Mouse (Mus musculus) CH12.LX (cell line): ENCODE results near the gene Mamstr. TPM values are rescaled to one million over a fixed set of nuclear protein-coding genes. Genes with fewer than 3 reads are reported as not detected.

Experiments
- DNase-seq: peaks from one replicate; pipeline ENCODE4 v3.0.0-alpha.2; 2013; ENCODE audit errors: extremely low read depth
- H3K27ac ChIP-seq: 2 replicates; pipeline ENCODE4 v1.5.1; 2012; ENCODE audit warnings: low read depth, mild to moderate bottlenecking, control low read depth, moderate library complexity; ENCODE audit not compliant: insufficient read depth
- H3K27me3 ChIP-seq: replicated peaks from 2 replicates; pipeline ENCODE3; 2012; ENCODE audit warnings: inconsistent platforms
- H3K36me3 ChIP-seq, 2 experiments: replicated peaks in 1 of 2; 2 replicates each; pipeline versions ENCODE3 to v1.6.1; 2012; ENCODE audit warnings: inconsistent platforms in 1 of 2, low read length in 1 of 2, mild to moderate bottlenecking in 1 of 2, mixed read lengths in 1 of 2, moderate library complexity in 1 of 2; ENCODE audit not compliant: control insufficient read depth in 1 of 2, insufficient read depth in 1 of 2
- H3K4me1 ChIP-seq, 2 experiments: 2 replicates each; pipeline ENCODE4 v1.6.1; 2012; ENCODE audit warnings: inconsistent platforms in 1 of 2, moderate library complexity in 1 of 2; ENCODE audit not compliant: insufficient read depth in 2 of 2, control insufficient read depth in 1 of 2
- H3K4me2 ChIP-seq: 2 replicates; pipeline ENCODE4 v1.6.1; 2012; ENCODE audit warnings: low read depth, mild to moderate bottlenecking, control low read depth; ENCODE audit not compliant: poor library complexity, insufficient read depth, severe bottlenecking
- H3K4me3 ChIP-seq, 3 experiments: fragments of 150-350 bp in 1 of 3; sonication (generic) in 1 of 3; replicated peaks in 1 of 3; 2 replicates each; pipeline versions ENCODE3 to v1.5.1; 2011 to 2012; ENCODE audit warnings: low read depth in 2 of 3, low read length in 2 of 3, mild to moderate bottlenecking in 2 of 3, moderate library complexity in 2 of 3, control low read depth in 1 of 3, improper control_type of control experiment in 1 of 3, inconsistent platforms in 1 of 3, mixed read lengths in 1 of 3; ENCODE audit not compliant: poor library complexity in 1 of 3
- H3K79me2 ChIP-seq: replicated peaks from 2 replicates; pipeline ENCODE4 v1.6.1; 2012; ENCODE audit warnings: mild to moderate bottlenecking, moderate library complexity; ENCODE audit not compliant: control insufficient read depth, poor library complexity, insufficient read depth, severe bottlenecking; ENCODE audit errors: extremely low read depth
- H3K9ac ChIP-seq: 2 replicates; pipeline ENCODE4 v1.6.1; 2012; ENCODE audit warnings: low read depth, mild to moderate bottlenecking, control low read depth, moderate library complexity; ENCODE audit not compliant: insufficient read depth
- H3K9me3 ChIP-seq: replicated peaks from 2 replicates; pipeline ENCODE3; 2012; ENCODE audit warnings: low read length, inconsistent platforms, mixed read lengths
- BHLHE40 ChIP-seq: IDR thresholded peaks from 2 replicates; pipeline ENCODE4 v1.6.1; 2011; ENCODE audit warnings: mild to moderate bottlenecking, low read depth, low read length, improper control_type of control experiment
- CHD1 ChIP-seq: IDR thresholded peaks from 2 replicates; pipeline ENCODE4 v1.6.1; 2012; ENCODE audit warnings: low read depth, low read length, improper control_type of control experiment, inconsistent platforms
- CTCF ChIP-seq, 2 experiments: IDR thresholded peaks in 1 of 2; conservative IDR thresholded peaks in 1 of 2; 2 replicates each; pipeline ENCODE4 v1.5.1; 2011 to 2012; ENCODE audit warnings: low read depth in 2 of 2, low read length in 2 of 2, improper control_type of control experiment in 1 of 2, inconsistent platforms in 1 of 2, mild to moderate bottlenecking in 1 of 2, moderate library complexity in 1 of 2
- ELF1 ChIP-seq: IDR thresholded peaks from 2 replicates; pipeline ENCODE4 v1.6.1; 2014; ENCODE audit warnings: low read depth, mild to moderate bottlenecking, inconsistent platforms, low read length, improper control_type of control experiment
- EP300 ChIP-seq: IDR thresholded peaks from 2 replicates; pipeline ENCODE4 v1.6.1; 2011; ENCODE audit warnings: low read length, improper control_type of control experiment
- ETS1 ChIP-seq: conservative IDR thresholded peaks from 2 replicates; pipeline ENCODE4 v1.6.1; 2012; ENCODE audit warnings: low read depth, mild to moderate bottlenecking, inconsistent platforms, low read length, improper control_type of control experiment, moderate library complexity
- GABPA ChIP-seq: IDR thresholded peaks from 2 replicates; pipeline ENCODE4 v1.6.1; 2012; ENCODE audit warnings: low read depth, low read length, improper control_type of control experiment, inconsistent platforms; ENCODE audit not compliant: insufficient replicate concordance
- HCFC1 ChIP-seq: IDR thresholded peaks from 2 replicates; pipeline ENCODE4 v1.6.1; 2012; ENCODE audit warnings: low read depth, mild to moderate bottlenecking, inconsistent platforms, low read length, improper control_type of control experiment
- IRF4 ChIP-seq: IDR thresholded peaks from 2 replicates; pipeline ENCODE4 v1.6.1; 2014; ENCODE audit warnings: low read depth, mild to moderate bottlenecking, inconsistent platforms, low read length, improper control_type of control experiment
- JUN ChIP-seq: IDR thresholded peaks from 2 replicates; pipeline ENCODE4 v1.6.1; 2011; ENCODE audit warnings: low read depth, mild to moderate bottlenecking, low read length, improper control_type of control experiment, moderate library complexity; ENCODE audit not compliant: insufficient read depth
- JUND ChIP-seq: conservative IDR thresholded peaks from 2 replicates; pipeline ENCODE4 v1.6.1; 2011; ENCODE audit warnings: low read depth, low read length, improper control_type of control experiment
- MAX ChIP-seq: IDR thresholded peaks from 2 replicates; pipeline ENCODE4 v1.6.1; 2011; ENCODE audit warnings: low read length, improper control_type of control experiment
- MAZ ChIP-seq: IDR thresholded peaks from 2 replicates; pipeline ENCODE4 v1.6.1; 2012; ENCODE audit warnings: low read depth, mild to moderate bottlenecking, inconsistent platforms, low read length, improper control_type of control experiment, moderate library complexity
- MEF2A ChIP-seq: IDR thresholded peaks from 2 replicates; pipeline ENCODE4 v1.6.1; 2014; ENCODE audit warnings: low read depth, mild to moderate bottlenecking, inconsistent platforms, low read length, improper control_type of control experiment, borderline replicate concordance
- MYC ChIP-seq: IDR thresholded peaks from 2 replicates; pipeline ENCODE4 v1.6.1; 2011; ENCODE audit warnings: low read depth, mild to moderate bottlenecking, improper control_type of control experiment, low read length
- NELFE ChIP-seq: IDR thresholded peaks from 2 replicates; pipeline ENCODE4 v1.6.1; 2011; ENCODE audit warnings: low read depth, low read length, improper control_type of control experiment
- NRF1 ChIP-seq: IDR thresholded peaks from 2 replicates; pipeline ENCODE4 v1.6.1; 2014; ENCODE audit warnings: low read depth, mild to moderate bottlenecking, inconsistent platforms, low read length, improper control_type of control experiment, moderate library complexity
- PAX5 ChIP-seq: IDR thresholded peaks from 2 replicates; pipeline ENCODE4 v1.6.1; 2012; ENCODE audit warnings: low read length, inconsistent platforms, mixed read lengths
- POLR2A ChIP-seq: IDR thresholded peaks from 2 replicates; pipeline ENCODE4 v1.6.1; 2011; ENCODE audit warnings: low read depth, mild to moderate bottlenecking, improper control_type of control experiment, low read length
- POLR2AphosphoS2 ChIP-seq: IDR thresholded peaks from 2 replicates; pipeline ENCODE4 v1.6.1; 2011; ENCODE audit warnings: low read depth, low read length, improper control_type of control experiment
- RAD21 ChIP-seq: IDR thresholded peaks from 2 replicates; pipeline ENCODE4 v1.6.1; 2011; ENCODE audit warnings: low read depth, mild to moderate bottlenecking, low read length, improper control_type of control experiment, moderate library complexity
- RCOR1 ChIP-seq: conservative IDR thresholded peaks from 2 replicates; pipeline ENCODE4 v1.6.1; 2012; ENCODE audit warnings: low read depth, mild to moderate bottlenecking, inconsistent platforms, low read length, improper control_type of control experiment
- SIN3A ChIP-seq: IDR thresholded peaks from 2 replicates; pipeline ENCODE4 v1.6.1; 2012; ENCODE audit warnings: low read length, improper control_type of control experiment, inconsistent platforms
- SMC3 ChIP-seq: IDR thresholded peaks from 2 replicates; pipeline ENCODE4 v1.6.1; 2011; ENCODE audit warnings: low read depth, low read length, improper control_type of control experiment
- TBP ChIP-seq: conservative IDR thresholded peaks from 2 replicates; pipeline ENCODE4 v1.6.1; 2011; ENCODE audit warnings: low read depth, low read length, improper control_type of control experiment
- TCF12 ChIP-seq: IDR thresholded peaks from 2 replicates; pipeline ENCODE4 v1.6.1; 2014; ENCODE audit warnings: low read depth, mild to moderate bottlenecking, inconsistent platforms, low read length, improper control_type of control experiment
- UBTF ChIP-seq: IDR thresholded peaks from 2 replicates; pipeline ENCODE4 v1.6.1; 2012; ENCODE audit warnings: low read depth, mild to moderate bottlenecking, inconsistent platforms, low read length, improper control_type of control experiment, moderate library complexity
- USF1 ChIP-seq: IDR thresholded peaks from 2 replicates; pipeline ENCODE4 v1.6.1; 2014; ENCODE audit warnings: low read depth, mild to moderate bottlenecking, inconsistent platforms, low read length, improper control_type of control experiment
- USF2 ChIP-seq: conservative IDR thresholded peaks from 2 replicates; pipeline ENCODE4 v1.6.1; 2011; ENCODE audit warnings: low read depth, low read length, improper control_type of control experiment
- ZC3H11A ChIP-seq: IDR thresholded peaks from 2 replicates; pipeline ENCODE4 v1.6.1; 2012; ENCODE audit warnings: low read depth, mild to moderate bottlenecking, inconsistent platforms, low read length, improper control_type of control experiment
- ZKSCAN1 ChIP-seq: IDR thresholded peaks from 2 replicates; pipeline ENCODE4 v1.6.1; 2012; ENCODE audit warnings: low read depth, inconsistent platforms, low read length, improper control_type of control experiment, borderline replicate concordance
- ZNF384 ChIP-seq: IDR thresholded peaks from 2 replicates; pipeline ENCODE4 v1.6.1; 2012; ENCODE audit warnings: low read depth, low read length, improper control_type of control experiment, inconsistent platforms
- dilution Hi-C: fragments of 300-500 bp; cut with MboI; formaldehyde crosslinking; loops from 2 replicates; pipeline ENCODE4 v1.14.3; 2020; ENCODE audit warnings: low sequenced_read_pairs; ENCODE audit not compliant: extremely low pct_unique_long_range_greater_than_20kb, extremely low pct_ligation_motif_present
- in situ Hi-C: fragments of 300-500 bp; cut with MboI; formaldehyde crosslinking; loops from 3 replicates; pipeline ENCODE4 v1.14.3; 2019; ENCODE audit warnings: low sequenced_read_pairs, low pct_ligation_motif_present, low pct_unique_long_range_greater_than_20kb, mixed read lengths
- polyA plus RNA-seq: library from polyadenylated mRNA; unstranded; fragments of >175 nt; gene quantifications from 2 replicates; pipeline ENCODE4 v1.2.1, GENCODE M21; 2012; ENCODE audit warnings: low read depth; ENCODE audit not compliant: insufficient read length
- total RNA-seq, 2 experiments: library from RNA; depleted of rRNA; stranded (reverse); fragments of 300-350 nt in 1 of 2; fragments of >200 nt in 1 of 2; gene quantifications; 2 replicates each; pipeline ENCODE4 v1.2.3; 2012 to 2014

Gene Mamstr
- total and polyA plus RNA-seq, 3 experiments = 0.17 to 0.31 TPM; not detected in 1

DNA sequence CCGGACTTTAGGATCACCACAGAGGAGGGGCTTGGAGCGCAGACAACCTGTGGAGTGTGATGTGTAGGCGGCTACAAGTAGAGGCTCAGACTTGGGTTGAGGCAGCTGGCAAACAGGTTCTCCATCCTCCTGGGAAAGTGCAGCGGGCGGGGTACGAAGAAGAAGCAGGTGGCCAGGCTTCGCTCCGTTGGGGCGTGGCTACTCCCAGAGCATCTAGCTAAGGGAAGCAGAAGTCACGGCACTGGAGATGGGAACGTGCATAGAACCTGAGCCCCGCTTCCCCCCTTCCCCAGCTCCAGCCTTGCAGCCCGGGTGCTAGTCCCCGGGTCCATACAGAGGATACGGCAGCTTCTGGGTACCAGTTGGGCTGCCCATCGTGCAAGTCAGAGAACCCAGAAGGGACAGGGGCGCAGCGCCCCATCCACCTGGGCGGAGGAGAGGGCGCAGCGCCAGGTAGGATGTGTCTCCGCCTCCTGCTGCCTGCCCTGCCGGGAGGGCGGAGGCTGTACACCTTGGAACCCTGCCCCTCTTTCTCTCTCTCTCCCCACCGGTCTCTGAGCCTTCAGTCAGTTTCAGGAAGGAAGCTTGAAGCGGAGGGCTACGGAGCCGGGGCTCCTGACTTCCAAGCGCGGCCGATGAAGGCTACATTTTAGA is 22.6 kb upstream of the Mamstr start, which contains the start of gene Fut1:
TSS of gene Fut1 (plus strand) at position 248 of the 654 bp plus-strand sequence.
- H3K4me3 ChIP-seq = peak within 1 kb of the TSS in 2 of 3 experiments; percentile 44 to 52
- H3K27ac ChIP-seq = peak within 1 kb of the TSS; percentile 65
- H3K4me1 ChIP-seq = peaks cover 33 to 73% of the 10 kb centered on the region in 2 experiments
- no peaks in the 10 kb centered on the region for H3K27me3 ChIP-seq
- no peak for DNase-seq
- H3K36me3 ChIP-seq = peaks cover 0 to 16% of the 10 kb centered on the region in 2 experiments
- peak within 1 kb of the TSS; percentile 64 for H3K4me2 ChIP-seq
- H3K79me2 ChIP-seq = no peaks in the 10 kb centered on the region
- dilution Hi-C loops = no loop called here
- H3K9me3 ChIP-seq = peaks cover 4% of the 10 kb centered on the region
- TF ChIP-seq ZC3H11A = no peak
- TF ChIP-seq MAZ = no peak
- 0 out of 2 replicates have a peak, but pooled peaks have one; percentile 5 for TF ChIP-seq IRF4
- TF ChIP-seq TCF12 = peak; percentile 33; the same call in 1 of the 2 replicates
- H3K9ac ChIP-seq = peak within 1 kb of the TSS; percentile 62; the same call in 1 of the 2 replicates
- in situ Hi-C loops = no loop called here

DNA sequence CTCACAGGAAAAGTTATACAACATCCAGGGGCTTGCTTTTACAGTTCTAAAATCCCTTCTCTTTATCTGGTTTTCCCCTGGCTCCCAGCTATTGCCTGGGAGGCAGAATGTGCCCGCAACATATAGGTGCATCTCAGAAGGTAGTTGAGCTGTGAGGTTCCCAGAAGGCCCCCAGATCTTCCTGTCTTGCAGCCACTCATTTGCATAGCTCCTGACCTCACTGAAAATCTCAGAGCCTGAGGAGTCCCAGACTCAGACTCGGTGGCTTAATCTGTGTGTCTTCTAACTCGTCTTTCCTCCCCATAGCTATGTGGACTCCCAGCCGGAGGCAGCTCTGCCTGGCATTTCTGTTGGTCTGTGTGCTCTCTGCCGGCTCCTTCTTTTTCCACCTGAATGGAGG is 21.5 kb upstream of the Mamstr start:
- no peaks in the 10 kb centered on the region for H3K79me2 ChIP-seq
- peaks cover 15% of the 10 kb centered on the region for H3K9me3 ChIP-seq
- peaks cover 33 to 73% of the 10 kb centered on the region in 2 experiments for H3K4me1 ChIP-seq
- peak overlapping the region; percentile 42; the same call in 1 of the 2 replicates for H3K9ac ChIP-seq
- peak overlapping the region; percentile 64 for H3K4me2 ChIP-seq
- peak; percentile 56 for DNase-seq
- H3K36me3 ChIP-seq = peaks cover 0 to 27% of the 10 kb centered on the region in 2 experiments
- in situ Hi-C loops = no loop called here
- H3K27me3 ChIP-seq = no peaks in the 10 kb centered on the region
- H3K4me3 ChIP-seq = peak overlapping the region; percentile 27 to 52 (median 33)
- peak overlapping the region; percentile 15; the same call in 1 of the 2 replicates for H3K27ac ChIP-seq
- dilution Hi-C loops = no loop called here
- TF ChIP-seq ELF1 = no peak
- no peak for TF ChIP-seq NELFE
- TF ChIP-seq GABPA = no peak
- TF ChIP-seq MAX = no peak
- TF ChIP-seq PAX5 = no peak
- TF ChIP-seq ETS1 = peak; percentile 18; the same call in 1 of the 2 replicates
- no peak for TF ChIP-seq POLR2AphosphoS2
- TF ChIP-seq TBP = 0 out of 2 replicates have a peak, but pooled peaks have one; percentile 66
- TF ChIP-seq JUND = no peak
- TF ChIP-seq HCFC1 = no peak; the same call in 1 of the 2 replicates
- no peak for TF ChIP-seq RAD21
- no peak for TF ChIP-seq ZKSCAN1
- no peak for TF ChIP-seq SMC3
- no peak for TF ChIP-seq USF2
- no peak for TF ChIP-seq SIN3A
- TF ChIP-seq MAZ = no peak
- no peak for TF ChIP-seq MYC
- TF ChIP-seq USF1 = no peak
- TF ChIP-seq POLR2A = peak; percentile 50
- no peak for TF ChIP-seq NRF1
- 0 out of 2 replicates have a peak, but pooled peaks have one; percentile 24 for TF ChIP-seq EP300
- TF ChIP-seq ZNF384 = no peak
- TF ChIP-seq MEF2A = no peak
- TF ChIP-seq UBTF = no peak
- TF ChIP-seq RCOR1 = no peak
- no peak for TF ChIP-seq JUN
- TF ChIP-seq CHD1 = no peak
- no peak for TF ChIP-seq CTCF (conservative IDR thresholded peaks at IDR 0.05 in 1 of 2, IDR thresholded peaks at IDR 0.05 in 1 of 2; ENCODE audit: low read depth in 2 of 2, low read length in 2 of 2)
- no peak for TF ChIP-seq ZC3H11A
- TF ChIP-seq BHLHE40 = peak; percentile 43
